Mouse (Mus musculus): ENCODE results near the gene Tmem30a.

The Tmem30a gene

DNA sequence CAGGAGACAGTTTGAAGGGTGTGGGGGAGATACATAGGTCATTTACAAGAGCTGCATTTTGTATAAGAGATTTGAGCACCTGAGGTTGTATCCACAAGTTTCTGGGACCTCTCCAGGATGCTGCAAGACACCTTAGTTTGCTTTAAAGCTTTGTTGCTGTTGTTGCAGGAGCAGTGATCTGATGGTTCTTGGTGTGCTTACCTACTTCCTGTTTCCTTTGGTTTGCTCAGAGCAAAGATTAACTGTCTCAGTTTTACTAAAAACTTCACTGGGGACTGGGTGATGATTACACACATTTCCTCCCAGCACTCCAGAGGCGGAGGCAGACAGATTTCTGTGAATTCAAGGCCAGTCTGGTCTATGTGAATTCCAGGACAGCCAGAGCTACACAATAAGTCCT, 1.8 kb upstream of the Tmem30a start:
- peak; percentile 52 for DNase-seq (ENCODE audit: low read depth, low spot score)

DNA sequence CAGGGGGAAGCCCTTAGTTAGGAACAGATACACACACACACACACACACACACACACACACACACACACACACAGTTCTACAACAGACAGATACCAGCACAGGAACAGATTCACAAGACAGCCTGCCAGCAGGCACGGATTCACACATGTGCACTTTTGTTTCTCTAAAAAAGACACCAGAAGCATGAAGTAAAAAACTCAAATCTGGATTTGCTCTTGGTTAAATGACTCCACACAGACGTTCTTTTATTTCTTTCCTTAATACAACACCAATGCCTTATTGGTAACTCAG, 7.6 kb downstream of the Tmem30a start:
- DNase-seq (ENCODE audit: low read depth, low spot score), result peak; percentile 25

- DNase-seq (ENCODE audit: low read depth, low spot score), result peak; percentile 25
These were observed 8.1 kb downstream of the Tmem30a start for GRCm38 (mm10) chr9:79784934-79785793.

DNA sequence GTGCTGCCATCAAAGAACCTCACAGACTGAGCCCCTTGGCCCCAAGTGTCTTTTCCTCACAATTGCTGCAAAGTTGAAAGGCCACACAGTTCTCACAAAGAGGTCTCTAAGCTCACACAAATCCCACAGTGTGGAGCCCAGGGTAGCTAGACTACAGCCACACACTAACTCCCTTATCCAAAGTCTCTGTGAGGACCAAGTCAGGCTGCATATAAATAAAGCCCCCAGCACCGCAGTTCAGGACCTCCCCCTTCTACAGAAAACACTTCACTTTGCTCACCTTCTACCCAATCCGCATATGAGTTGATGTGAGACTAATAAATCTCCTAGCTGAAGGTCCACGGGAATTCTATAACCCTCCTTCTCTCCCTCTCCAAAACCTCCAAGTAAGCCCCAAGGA, 8.9 kb downstream of the Tmem30a start:
- DNase-seq (ENCODE audit: low read depth, low spot score), result no peak

- peak; percentile 45 for DNase-seq (ENCODE audit: low read depth, low spot score)
These were observed 14.0 kb downstream of the Tmem30a start for GRCm38 (mm10) chr9:79779354-79779753.

GRCm38 (mm10) chr9:79766991-79767545, 26.2 kb downstream of the Tmem30a start:
- no peak for DNase-seq (ENCODE audit: low read depth, low spot score)

- DNase-seq (ENCODE audit: low read depth, low spot score), result no peak
These were observed 28.0 kb downstream of the Tmem30a start for GRCm38 (mm10) chr9:79765329-79765728.

DNA sequence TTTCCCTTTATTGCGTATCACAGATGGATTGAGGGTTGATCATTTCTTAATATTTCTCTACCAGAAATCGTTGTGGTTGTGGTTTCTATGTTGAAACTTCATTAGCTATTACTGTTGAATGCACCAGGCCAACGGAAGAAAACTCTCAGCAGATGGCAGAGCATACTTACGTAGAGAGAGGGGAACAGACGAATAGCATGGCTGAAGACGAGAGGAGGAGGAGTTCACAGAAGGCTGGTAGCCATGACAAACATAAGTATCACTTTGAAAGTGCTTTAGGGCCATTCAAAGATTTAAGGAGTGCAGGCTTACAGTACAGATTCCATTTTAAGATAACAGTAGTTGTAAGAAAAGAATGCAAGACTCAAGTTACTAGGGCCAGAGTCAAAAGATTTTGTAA, 30.8 kb downstream of the Tmem30a start:
- DNase-seq (ENCODE audit: low read depth, low spot score), result no peak

DNA sequence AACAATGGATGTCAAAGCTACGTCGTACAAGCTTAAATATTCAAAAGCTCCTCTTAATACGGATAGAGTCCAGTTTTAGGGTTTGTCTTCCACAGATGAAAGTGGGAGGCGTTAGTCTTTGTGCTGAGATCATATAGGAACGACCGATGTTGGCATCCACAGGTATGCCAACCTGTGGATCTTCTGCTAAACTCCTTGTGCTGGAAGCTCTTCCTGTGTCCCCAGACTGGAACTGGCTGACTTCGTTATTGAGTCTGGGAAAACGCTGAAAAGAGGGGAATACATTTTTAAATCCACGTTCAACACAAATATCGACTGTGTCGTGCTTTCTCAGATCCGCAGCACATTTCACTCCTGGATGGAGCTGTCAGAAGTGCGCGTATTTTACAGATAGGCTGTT, 33.2 kb downstream of the Tmem30a start:
- no peak for DNase-seq (ENCODE audit: low read depth, low spot score)

- peak; percentile 97 for DNase-seq (ENCODE audit: low read depth, low spot score)
These were observed 33.8 kb downstream of the Tmem30a start, which contains the start of gene Cox7a2 for GRCm38 (mm10) chr9:79759385-79760005. Gene Cox7a2 (minus strand): TSS chr9:79759878.

DNA sequence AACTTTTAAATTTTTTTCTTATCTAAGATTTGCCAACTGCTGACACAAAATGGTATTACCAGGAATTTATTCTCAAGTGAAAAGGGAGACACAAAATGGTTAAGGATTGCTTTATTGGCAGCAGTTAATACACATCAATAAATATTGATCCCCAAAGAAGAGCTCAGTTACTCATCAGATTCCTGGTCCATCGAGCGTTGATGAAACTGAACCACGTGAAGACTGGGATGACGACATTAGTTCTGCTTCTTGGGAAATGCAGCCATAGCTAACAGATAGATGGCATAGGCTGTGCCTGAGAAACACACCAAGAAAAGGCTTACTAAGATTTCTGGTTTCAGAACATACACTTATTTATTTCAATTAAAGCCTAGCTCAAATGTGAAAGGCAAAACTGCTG, 38.0 kb downstream of the Tmem30a start:
- DNase-seq (ENCODE audit: low read depth, low spot score), result no peak

- no peak for DNase-seq (ENCODE audit: low read depth, low spot score)
These were observed 41.5 kb downstream of the Tmem30a start for GRCm38 (mm10) chr9:79751846-79752245.

DNA sequence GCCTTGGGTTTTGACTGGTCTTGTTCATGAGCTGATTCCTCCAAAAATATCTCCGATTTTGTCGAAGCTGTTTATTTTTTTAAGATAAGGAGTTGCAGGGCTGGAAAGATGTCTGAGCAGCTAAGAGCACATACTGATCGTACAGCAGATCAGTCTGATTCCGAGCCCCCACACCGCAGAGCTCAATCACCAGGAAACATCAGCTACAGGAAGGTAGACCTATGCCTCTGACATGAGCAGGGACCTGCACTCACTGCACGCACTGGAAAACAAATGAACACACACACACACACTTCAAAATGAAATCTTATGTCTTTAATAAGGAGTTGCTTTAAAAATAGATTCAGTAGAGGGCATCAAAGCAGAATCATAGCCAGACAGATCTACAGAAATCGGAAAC, 42.6 kb downstream of the Tmem30a start:
- DNase-seq (ENCODE audit: low read depth, low spot score), result no peak

DNA sequence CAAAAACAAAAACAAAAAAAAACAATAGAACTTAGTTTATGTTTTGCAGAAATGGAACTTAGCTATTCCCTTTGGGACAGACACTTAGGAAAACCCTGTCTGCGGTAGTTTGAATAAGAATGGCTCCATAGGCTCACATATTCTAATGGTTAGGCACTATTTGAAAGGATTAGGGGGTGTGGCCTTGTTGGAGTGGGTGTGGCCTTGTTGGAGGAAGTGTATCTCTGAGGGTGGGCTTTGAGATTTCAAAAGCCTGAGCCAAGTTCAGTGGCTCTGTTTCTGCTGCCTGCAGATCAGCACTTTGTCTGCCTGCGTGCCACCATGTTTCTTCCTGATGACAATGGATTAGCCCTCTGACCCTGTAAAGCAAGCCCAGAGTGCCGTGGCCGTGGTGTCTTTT, 48.3 kb downstream of the Tmem30a start:
- no peak for DNase-seq (ENCODE audit: low read depth, low spot score)

DNA sequence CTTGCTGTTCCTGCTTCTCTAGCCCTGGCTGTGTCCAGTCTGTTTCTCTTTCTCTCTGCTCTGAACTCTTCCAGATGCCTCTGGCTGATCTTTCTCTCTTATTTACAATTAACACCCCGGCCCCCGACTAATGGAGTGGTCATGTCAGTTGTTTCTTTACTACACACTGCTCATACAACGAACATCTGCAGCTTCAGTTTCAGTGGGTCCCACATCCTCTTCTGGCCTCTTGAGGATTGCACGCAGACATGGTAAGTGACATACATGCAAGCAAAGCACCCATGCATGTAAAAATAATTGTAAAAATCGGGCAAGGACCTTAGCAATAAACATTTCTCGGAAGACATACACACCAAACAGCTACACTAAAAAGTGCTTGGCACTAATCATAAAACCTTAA, 57.7 kb downstream of the Tmem30a start:
- peak; percentile 79 for DNase-seq (ENCODE audit: low read depth, low spot score)

DNA sequence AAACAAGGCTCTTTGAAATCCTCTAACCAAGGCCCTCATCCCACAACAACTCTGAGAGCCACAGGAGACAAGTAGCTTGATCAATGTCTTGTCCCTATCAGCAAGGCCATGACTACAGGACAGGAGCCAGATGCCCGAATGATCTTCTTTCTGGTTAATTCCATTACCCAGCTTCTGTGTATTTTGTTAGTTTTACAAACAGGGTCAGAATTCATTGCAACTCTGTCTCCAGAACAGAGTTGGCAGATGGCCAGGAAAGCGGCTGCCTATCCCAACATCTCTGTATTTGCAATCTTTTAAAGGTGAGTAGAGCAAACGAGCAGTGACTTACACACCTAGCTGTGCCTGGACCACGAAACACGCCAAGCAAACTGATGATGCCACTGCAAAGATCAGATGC, 63.0 kb downstream of the Tmem30a start:
- no peak for DNase-seq (ENCODE audit: low read depth, low spot score)

GRCm38 (mm10) chr9:79723090-79723489, 70.2 kb downstream of the Tmem30a start:
- DNase-seq (ENCODE audit: low read depth, low spot score), result peak; percentile 60

- peak; percentile 27 for DNase-seq (ENCODE audit: low read depth, low spot score)
These were observed 72.3 kb downstream of the Tmem30a start for GRCm38 (mm10) chr9:79721056-79721455.

GRCm38 (mm10) chr9:79720143-79720542, 73.2 kb downstream of the Tmem30a start:
- no peak for DNase-seq (ENCODE audit: low read depth, low spot score)

DNA sequence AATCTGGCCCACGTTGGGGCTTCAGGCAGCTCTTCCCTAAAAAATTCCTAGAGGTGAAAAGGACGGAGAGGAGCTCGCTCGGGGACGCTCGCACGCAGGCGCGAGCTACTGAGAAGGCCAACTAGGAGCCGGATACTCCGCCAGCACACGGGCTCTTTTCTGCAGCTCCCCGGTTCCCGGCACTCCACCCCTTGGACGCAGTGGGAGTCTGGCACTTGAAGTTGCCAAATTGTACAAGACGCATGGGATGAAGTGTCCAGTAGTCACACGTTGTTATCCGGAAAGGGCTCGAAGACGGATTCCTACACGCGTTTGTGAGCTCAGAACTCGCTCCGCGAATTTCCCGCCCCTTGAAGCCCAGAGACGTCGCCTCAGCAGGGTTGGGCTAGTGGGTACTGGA, 73.9 kb downstream of the Tmem30a start:
- no peak for DNase-seq (ENCODE audit: low read depth, low spot score)
